Mouse (Mus musculus) granulocyte monocyte progenitor cell, adult 5-6 weeks (primary cell): ENCODE data around the gene Rpl24. TPM values are rescaled to one million over a fixed set of nuclear protein-coding genes. Genes with fewer than 3 reads are reported as not detected.
"Not testable (repeated sequence)": the region's sequence is repeated elsewhere in the genome, so short reads cannot be mapped to it uniquely, and the experiment has no call there.

Experiments used
- ATAC-seq: replicated peaks from 2 replicates; pipeline ENCODE4 v1.8.0; 2016; ENCODE audit warnings: mild to moderate bottlenecking, moderate TSS enrichment, inconsistent platforms; ENCODE audit not compliant: poor library complexity, severe bottlenecking
- total RNA-seq, 2 experiments: library from RNA; stranded (forward) in 1 of 2; stranded (reverse) in 1 of 2; fragments of 200-712, 200-1000 nt in 1 of 2; fragments of >200 nt in 1 of 2; fragmentation: Nextera tagmentation in 1 of 2; gene quantifications; 2 replicates each; pipeline ENCODE4 v1.2.3; 2014 to 2017

The Rpl24 gene
- total RNA-seq (2014; fragmentation: Nextera tagmentation) (1,672 and 1,793 TPM in 2 replicates), total RNA-seq (2017) (1,306 and 1,376 TPM in 2 replicates)

- ATAC-seq, result peak; percentile 91
Observed at GRCm38 (mm10) chr16:55966212-55966871, at the start of gene Rpl24. Gene Rpl24, plus strand, starts transcription at chr16:55966275.

- no peak for ATAC-seq
Observed at GRCm38 (mm10) chr16:55922079-55922478, 44.0 kb upstream of the Rpl24 start.

GRCm38 (mm10) chr16:55924010-55924409 lies 42.1 kb upstream of the Rpl24 start:
- no peak for ATAC-seq

- ATAC-seq, result peak; percentile 40
Observed at GRCm38 (mm10) chr16:55933681-55934343, 32.3 kb upstream of the Rpl24 start.

- ATAC-seq, result peak; percentile 95
Observed at GRCm38 (mm10) chr16:55934453-55935037, 31.5 kb upstream of the Rpl24 start, which contains the start of gene Cep97. Gene Cep97, minus strand, starts transcription at chr16:55934855.

GRCm38 (mm10) chr16:55938761-55939160 lies 27.3 kb upstream of the Rpl24 start:
- no peak for ATAC-seq

- no peak for ATAC-seq
Observed at GRCm38 (mm10) chr16:55939703-55940102, 26.4 kb upstream of the Rpl24 start.

- ATAC-seq, result no peak
Observed at GRCm38 (mm10) chr16:55940781-55941180, 25.3 kb upstream of the Rpl24 start.

- no peak for ATAC-seq
Observed at GRCm38 (mm10) chr16:55947266-55947665, 18.8 kb upstream of the Rpl24 start.

- ATAC-seq, result not testable (repeated sequence)
Observed at GRCm38 (mm10) chr16:55947876-55948410, 18.1 kb upstream of the Rpl24 start.

- peak; percentile 87 for ATAC-seq
Observed at GRCm38 (mm10) chr16:55948963-55949362, 17.1 kb upstream of the Rpl24 start.

GRCm38 (mm10) chr16:55950462-55950861 lies 15.6 kb upstream of the Rpl24 start:
- ATAC-seq, result no peak

- ATAC-seq, result peak; percentile 92
Observed at GRCm38 (mm10) chr16:55950946-55951678, 15.0 kb upstream of the Rpl24 start.

GRCm38 (mm10) chr16:55951679-55952327 lies 14.3 kb upstream of the Rpl24 start:
- ATAC-seq, result peak; percentile 40

GRCm38 (mm10) chr16:55952771-55953170 lies 13.3 kb upstream of the Rpl24 start:
- no peak for ATAC-seq

- ATAC-seq, result not testable (repeated sequence)
Observed at GRCm38 (mm10) chr16:55954196-55954595, 11.9 kb upstream of the Rpl24 start.

GRCm38 (mm10) chr16:55963068-55963467 lies 3.0 kb upstream of the Rpl24 start:
- not testable (repeated sequence) for ATAC-seq

GRCm38 (mm10) chr16:55964126-55964949 lies 1.7 kb upstream of the Rpl24 start:
- peak; percentile 58 for ATAC-seq

- ATAC-seq, result no peak
Observed at GRCm38 (mm10) chr16:55967221-55967620, 1.1 kb downstream of the Rpl24 start.
